Mouse (Mus musculus) limb, embryonic 14.5 days (tissue): Measurements from ENCODE around the gene Ctsc. TPM values are rescaled to one million over a fixed set of nuclear protein-coding genes. Genes with fewer than 3 reads are reported as not detected.

Source experiments
- ATAC-seq: fragments of 200-750 bp; cut with Nextera tagmentation; 2 replicates; pipeline ENCODE4 v1.8.0; 2017; ENCODE audit warnings: low read depth, moderate number of reproducible peaks, moderate TSS enrichment; ENCODE audit not compliant: low FRiP score
- DNase-seq: peaks from one replicate; pipeline ENCODE4 v3.0.0-alpha.2; 2015; ENCODE audit warnings: low spot score
- H3K27ac ChIP-seq: fragments of 300-500 bp; sonication (generic); replicated peaks from 2 replicates; pipeline ENCODE4 v1.5.1; 2014; ENCODE audit warnings: low read depth, mild to moderate bottlenecking, low read length, moderate library complexity, mixed read lengths
- H3K27me3 ChIP-seq: fragments of 300-500 bp; sonication (generic); 2 replicates; pipeline ENCODE4 v1.6.1; 2014; ENCODE audit warnings: low read length, mixed read lengths; ENCODE audit not compliant: control insufficient read depth, insufficient read depth
- H3K36me3 ChIP-seq: fragments of 300-500 bp; sonication (generic); 2 replicates; pipeline ENCODE4 v1.6.1; 2014; ENCODE audit warnings: mild to moderate bottlenecking, low read length, moderate library complexity, mixed read lengths; ENCODE audit not compliant: control insufficient read depth, insufficient read depth
- H3K4me1 ChIP-seq: fragments of 300-500 bp; sonication (generic); 2 replicates; pipeline ENCODE4 v1.6.1; 2014; ENCODE audit warnings: antibody characterized with exemption, low read length, mixed read lengths; ENCODE audit not compliant: control insufficient read depth, insufficient read depth
- H3K4me2 ChIP-seq: fragments of 300-500 bp; sonication (generic); replicated peaks from 2 replicates; pipeline ENCODE4 v1.6.1; 2014; ENCODE audit warnings: low read depth, mild to moderate bottlenecking, low read length, moderate library complexity; ENCODE audit not compliant: severe bottlenecking
- H3K4me3 ChIP-seq: fragments of 300-500 bp; sonication (generic); replicated peaks from 2 replicates; pipeline ENCODE4 v1.5.1; 2014; ENCODE audit warnings: low read length
- H3K9ac ChIP-seq: fragments of 300-500 bp; sonication (generic); 2 replicates; pipeline ENCODE4 v1.6.1; 2014; ENCODE audit warnings: mild to moderate bottlenecking, low read depth, low read length, moderate library complexity; ENCODE audit not compliant: severe bottlenecking
- H3K9me3 ChIP-seq: fragments of 300-500 bp; sonication (generic); 2 replicates; pipeline ENCODE4 v1.6.1; 2016; ENCODE audit warnings: low read length; ENCODE audit not compliant: control insufficient read depth
- POLR2A ChIP-seq: fragments of 200-500 bp; IDR thresholded peaks from 2 replicates; pipeline ENCODE4 v1.8.0; 2012; ENCODE audit warnings: inconsistent platforms, mild to moderate bottlenecking, moderate library complexity, borderline replicate concordance; ENCODE audit not compliant: insufficient read depth, insufficient read length; ENCODE audit errors: extremely low read depth
- WGBS: fragments of 180-500 bp; shearing (Covaris S2); extraction: QIAGEN DNeasy Blood & Tissue Kit; methylation state at CpG from one replicate; pipeline ENCODE4 v1.1.7; 2014; 5-methylcytosine and 5-hydroxymethylcytosine counted together
- polyA plus RNA-seq, 2 experiments: library from polyadenylated mRNA; depleted of rRNA in 1 of 2; stranded (reverse) in 1 of 2; unstranded in 1 of 2; fragments of >200 nt; fragmentation: Nextera tagmentation in 1 of 2; extraction: Ambion mirVana in 1 of 2; gene quantifications; 2 replicates each; pipeline versions ENCODE4 v1.2.1 to v1.2.3; 2012 to 2014

Gene Ctsc
- polyA plus RNA-seq, 2 experiments, result 19.3 to 66.9 TPM

GRCm38 (mm10) chr7:88261799-88262198, 16.1 kb upstream of the Ctsc start:
- DNase-seq (no peak), ATAC-seq (no peak)
- H3K36me3 ChIP-seq, result no peaks in the 10 kb centered on the region
- 69% methylated on average over 4 of the region's 4 CpGs for WGBS
- no peak for TF ChIP-seq POLR2A
- no peaks in the 10 kb centered on the region for H3K9me3 ChIP-seq
- no peak overlapping the region for H3K27ac ChIP-seq
- H3K4me3 ChIP-seq, result no peak overlapping the region
- H3K9ac ChIP-seq, result no peak overlapping the region
- H3K4me2 ChIP-seq, result no peak overlapping the region
- no peaks in the 10 kb centered on the region for H3K4me1 ChIP-seq
- H3K27me3 ChIP-seq, result no peaks in the 10 kb centered on the region

- Histone ChIP-seq H3K4me2 (no peak overlapping the region), H3K4me1 (no peaks in the 10 kb centered on the region), H3K9me3 (no peaks in the 10 kb centered on the region), H3K36me3 (no peaks in the 10 kb centered on the region), H3K27me3 (no peaks in the 10 kb centered on the region), H3K27ac (no peak overlapping the region), H3K4me3 (no peak overlapping the region), H3K9ac (no peak overlapping the region)
- 86% methylated on average over 5 of the region's 5 CpGs for WGBS
- ATAC-seq (no peak), DNase-seq (no peak)
- TF ChIP-seq POLR2A, result no peak
Observed at GRCm38 (mm10) chr7:88264861-88265260, 13.0 kb upstream of the Ctsc start.

- no peak for DNase-seq
- no peaks in the 10 kb centered on the region for H3K4me1 ChIP-seq
- H3K9me3 ChIP-seq, result no peaks in the 10 kb centered on the region
- H3K36me3 ChIP-seq, result no peaks in the 10 kb centered on the region
- no peak for TF ChIP-seq POLR2A
- WGBS, result 68% methylated on average over 1 of the region's 1 CpGs
- no peak for ATAC-seq
- no peaks in the 10 kb centered on the region for H3K27me3 ChIP-seq
- no peak overlapping the region for H3K27ac ChIP-seq
- H3K4me3 ChIP-seq, result no peak overlapping the region
- H3K9ac ChIP-seq, result no peak overlapping the region
- H3K4me2 ChIP-seq, result no peak overlapping the region
Observed at GRCm38 (mm10) chr7:88269913-88270312, 8.0 kb upstream of the Ctsc start.

DNA sequence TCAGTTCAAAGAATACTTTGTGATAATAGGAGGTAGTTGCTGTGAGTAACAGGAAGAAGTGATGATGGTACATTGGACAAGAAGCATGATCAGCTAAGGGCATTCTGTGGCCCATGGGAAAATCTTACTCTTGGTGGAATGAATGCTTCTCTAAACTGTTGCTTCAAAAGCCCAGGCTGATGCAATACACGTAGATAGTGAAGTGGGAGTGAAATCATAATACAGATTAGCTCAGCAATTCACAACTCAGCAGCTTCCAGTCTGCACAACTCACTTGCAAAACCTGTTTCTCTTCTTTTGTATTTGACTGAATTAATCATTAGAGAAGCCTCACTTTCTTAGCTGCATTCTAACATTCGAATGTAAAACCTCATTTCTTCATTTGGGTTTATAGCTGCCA, 6.4 kb upstream of the Ctsc start:
- no peak overlapping the region for H3K27ac ChIP-seq
- no peak overlapping the region for H3K4me3 ChIP-seq
- H3K27me3 ChIP-seq, result no peaks in the 10 kb centered on the region
- no peak overlapping the region for H3K4me2 ChIP-seq
- ATAC-seq (no peak), DNase-seq (peak; percentile 29)
- no peaks in the 10 kb centered on the region for H3K9me3 ChIP-seq
- no peak for TF ChIP-seq POLR2A
- 57% methylated on average over 2 of the region's 2 CpGs for WGBS
- no peak overlapping the region for H3K9ac ChIP-seq
- H3K4me1 ChIP-seq, result no peaks in the 10 kb centered on the region
- no peaks in the 10 kb centered on the region for H3K36me3 ChIP-seq

GRCm38 (mm10) chr7:88276914-88277765, 745 bp upstream of the Ctsc start:
- peak overlapping the region; percentile 58; the same call in 1 of the 2 replicates for H3K9ac ChIP-seq
- H3K9me3 ChIP-seq, result no peaks in the 10 kb centered on the region
- H3K27me3 ChIP-seq, result no peaks in the 10 kb centered on the region
- H3K4me3 ChIP-seq, result peak overlapping the region; percentile 51
- DNase-seq (no peak), ATAC-seq (no peak)
- WGBS, result 45% methylated on average over 7 of the region's 7 CpGs
- peak overlapping the region; percentile 92 for H3K4me2 ChIP-seq
- no peaks in the 10 kb centered on the region for H3K36me3 ChIP-seq
- H3K27ac ChIP-seq, result no peak overlapping the region
- H3K4me1 ChIP-seq, result no peaks in the 10 kb centered on the region
- TF ChIP-seq POLR2A, result no peak
